Mouse (Mus musculus) stomach, embryonic 14.5 days (tissue): ENCODE data around the gene Hspd1. TPM values are rescaled to one million over a fixed set of nuclear protein-coding genes. Genes with fewer than 3 reads are reported as not detected.

Experiments
- ATAC-seq: fragments of 200-750 bp; cut with Nextera tagmentation; 2 replicates; pipeline ENCODE4 v1.8.0; 2017; ENCODE audit warnings: low read depth, moderate TSS enrichment; ENCODE audit not compliant: insufficient number of reproducible peaks, insufficient read depth, low FRiP score
- H3K27ac ChIP-seq: fragments of 300-500 bp; sonication (generic); 2 replicates; pipeline ENCODE4 v1.5.1; 2014; ENCODE audit warnings: mild to moderate bottlenecking, low read length, moderate library complexity, mixed read lengths
- H3K27me3 ChIP-seq: fragments of 300-500 bp; sonication (generic); 2 replicates; pipeline ENCODE4 v1.6.1; 2014; ENCODE audit warnings: low read length, control low read depth, mixed read lengths; ENCODE audit not compliant: control insufficient read depth, insufficient read depth
- H3K36me3 ChIP-seq: fragments of 300-500 bp; sonication (generic); 2 replicates; pipeline ENCODE4 v1.6.1; 2014; ENCODE audit warnings: mild to moderate bottlenecking, control low read depth, low read length, moderate library complexity, mixed read lengths; ENCODE audit not compliant: control insufficient read depth, insufficient read depth
- H3K4me1 ChIP-seq: fragments of 300-500 bp; sonication (generic); 2 replicates; pipeline ENCODE4 v1.6.1; 2014; ENCODE audit warnings: low read length, control low read depth, mixed read lengths; ENCODE audit not compliant: control insufficient read depth, insufficient read depth
- H3K4me2 ChIP-seq: fragments of 300-500 bp; sonication (generic); replicated peaks from 2 replicates; pipeline ENCODE4 v1.6.1; 2014; ENCODE audit warnings: low read depth, low read length, control low read depth
- H3K4me3 ChIP-seq: fragments of 300-500 bp; sonication (generic); 2 replicates; pipeline ENCODE4 v1.5.1; 2014; ENCODE audit warnings: low read depth, low read length, control low read depth
- H3K9ac ChIP-seq: fragments of 300-500 bp; sonication (generic); replicated peaks from 2 replicates; pipeline ENCODE4 v1.6.1; 2014; ENCODE audit warnings: low read depth, mild to moderate bottlenecking, control low read depth, low read length, moderate library complexity, mixed read lengths
- H3K9me3 ChIP-seq: fragments of 300-500 bp; sonication (generic); 2 replicates; pipeline ENCODE4 v1.6.1; 2016; ENCODE audit warnings: low read depth, low read length, control low read depth; ENCODE audit not compliant: control insufficient read depth
- WGBS: fragments of 180-500 bp; shearing (Covaris S2); extraction: QIAGEN DNeasy Blood & Tissue Kit; methylation state at CpG from one replicate; pipeline ENCODE4 v1.1.7; 2014; 5-methylcytosine and 5-hydroxymethylcytosine counted together
- polyA plus RNA-seq: library from polyadenylated mRNA; unstranded; fragments of >200 nt; fragmentation: Nextera tagmentation; extraction: Ambion mirVana; gene quantifications from 2 replicates; pipeline ENCODE4 v1.2.1, GENCODE M21; 2014

The Hspd1 gene
- polyA plus RNA-seq, 1 experiment from 2014 or later: 298 TPM

- no peak for ATAC-seq
- no peaks in the 10 kb centered on the region; the same call in 1 of the 2 replicates for H3K36me3 ChIP-seq
- 82% methylated on average over 5 of the region's 5 CpGs for WGBS
- H3K27ac ChIP-seq: no peak overlapping the region
- H3K4me3 ChIP-seq: no peak overlapping the region
- no peak overlapping the region for H3K9ac ChIP-seq
- no peaks in the 10 kb centered on the region for H3K27me3 ChIP-seq
- H3K9me3 ChIP-seq: no peaks in the 10 kb centered on the region
- H3K4me1 ChIP-seq: peaks cover 2% of the 10 kb centered on the region; the same call in 1 of the 2 replicates
- H3K4me2 ChIP-seq: no peak overlapping the region
Observed at GRCm38 (mm10) chr1:55055322-55056115, 32.5 kb downstream of the Hspd1 start.

- H3K4me1 ChIP-seq: peaks cover 2% of the 10 kb centered on the region; the same call in 1 of the 2 replicates
- peak overlapping the region; percentile 87 for H3K4me3 ChIP-seq
- H3K27me3 ChIP-seq: no peaks in the 10 kb centered on the region
- H3K4me2 ChIP-seq: peak overlapping the region; percentile 85
- H3K36me3 ChIP-seq: no peaks in the 10 kb centered on the region; the same call in 1 of the 2 replicates
- no peak overlapping the region for H3K27ac ChIP-seq
- peak overlapping the region; percentile 64 for H3K9ac ChIP-seq
- H3K9me3 ChIP-seq: no peaks in the 10 kb centered on the region
- ATAC-seq: no peak
- 67% methylated on average over 4 of the region's 4 CpGs for WGBS
Observed at GRCm38 (mm10) chr1:55053596-55053995, 34.4 kb downstream of the Hspd1 start.

- H3K4me1 ChIP-seq: peaks cover 2% of the 10 kb centered on the region; the same call in 1 of the 2 replicates
- under 1% methylated on average over 42 of the region's 42 CpGs for WGBS
- ATAC-seq: peak; percentile 69
- peak overlapping the region; percentile 64 for H3K9ac ChIP-seq
- no peaks in the 10 kb centered on the region for H3K36me3 ChIP-seq
- H3K27me3 ChIP-seq: no peaks in the 10 kb centered on the region
- peak overlapping the region; percentile 63 for H3K27ac ChIP-seq
- H3K4me3 ChIP-seq: peak overlapping the region; percentile 87
- no peaks in the 10 kb centered on the region for H3K9me3 ChIP-seq
- peak overlapping the region; percentile 85 for H3K4me2 ChIP-seq
Observed at GRCm38 (mm10) chr1:55053005-55053404, 35.0 kb downstream of the Hspd1 start.

- WGBS: under 1% methylated on average over 45 of the region's 46 CpGs
- peak; percentile 100 for ATAC-seq
- Histone ChIP-seq H3K9me3 (no peaks in the 10 kb centered on the region), H3K4me2 (peak within 1 kb of the TSS; percentile 85), H3K27ac (peak within 1 kb of the TSS; percentile 67), H3K9ac (peak within 1 kb of the TSS; percentile 64), H3K27me3 (no peaks in the 10 kb centered on the region), H3K4me3 (peak within 1 kb of the TSS; percentile 87), H3K36me3 (no peaks in the 10 kb centered on the region), H3K4me1 (peaks cover 2% of the 10 kb centered on the region; the same call in 1 of the 2 replicates)
Observed at GRCm38 (mm10) chr1:55052355-55052953, 35.6 kb downstream of the Hspd1 start, which contains the start of gene Coq10b. Coq10b (plus strand) TSS chr1:55052770.

GRCm38 (mm10) chr1:55051671-55052070 is 36.4 kb downstream of the Hspd1 start:
- no peak overlapping the region for H3K9ac ChIP-seq
- WGBS: 71% methylated on average over 3 of the region's 3 CpGs

GRCm38 (mm10) chr1:55048841-55049587 is 39.0 kb downstream of the Hspd1 start:
- no peak for ATAC-seq
- H3K9me3 ChIP-seq: no peaks in the 10 kb centered on the region
- no peak overlapping the region for H3K4me3 ChIP-seq
- H3K27ac ChIP-seq: no peak overlapping the region
- H3K27me3 ChIP-seq: no peaks in the 10 kb centered on the region
- peaks cover 2% of the 10 kb centered on the region; the same call in 1 of the 2 replicates for H3K4me1 ChIP-seq
- H3K9ac ChIP-seq: no peak overlapping the region
- WGBS: 59% methylated on average over 4 of the region's 4 CpGs
- H3K4me2 ChIP-seq: no peak overlapping the region
- H3K36me3 ChIP-seq: no peaks in the 10 kb centered on the region

More at GRCm38 (mm10) chr1:55051671-55052070, 36.4 kb downstream of the Hspd1 start:
- H3K4me1 ChIP-seq: peaks cover 2% of the 10 kb centered on the region; the same call in 1 of the 2 replicates
- peak overlapping the region; percentile 87; the same call in 1 of the 2 replicates for H3K4me3 ChIP-seq
- no peaks in the 10 kb centered on the region for H3K27me3 ChIP-seq
- no peak for ATAC-seq
- peak overlapping the region; percentile 85 for H3K4me2 ChIP-seq
- H3K36me3 ChIP-seq: no peaks in the 10 kb centered on the region
- H3K27ac ChIP-seq: no peak overlapping the region
- H3K9me3 ChIP-seq: no peaks in the 10 kb centered on the region

GRCm38 (mm10) chr1:55043164-55043563 is 44.9 kb downstream of the Hspd1 start:
- no peak overlapping the region for H3K4me2 ChIP-seq
- no peak overlapping the region for H3K9ac ChIP-seq
- H3K27me3 ChIP-seq: no peaks in the 10 kb centered on the region
- no peak overlapping the region for H3K27ac ChIP-seq
- no peak overlapping the region for H3K4me3 ChIP-seq
- no peaks in the 10 kb centered on the region for H3K36me3 ChIP-seq
- H3K4me1 ChIP-seq: no peaks in the 10 kb centered on the region
- ATAC-seq: no peak
- H3K9me3 ChIP-seq: peaks cover 6% of the 10 kb centered on the region; the same call in 1 of the 2 replicates
- 77% methylated on average over 3 of the region's 3 CpGs for WGBS

GRCm38 (mm10) chr1:55042246-55042645 is 45.8 kb downstream of the Hspd1 start:
- 44% methylated on average over 1 of the region's 1 CpGs for WGBS
- no peak for ATAC-seq
- no peaks in the 10 kb centered on the region for H3K4me1 ChIP-seq
- H3K4me2 ChIP-seq: no peak overlapping the region
- no peak overlapping the region for H3K4me3 ChIP-seq
- no peaks in the 10 kb centered on the region for H3K36me3 ChIP-seq
- no peak overlapping the region for H3K27ac ChIP-seq
- H3K9ac ChIP-seq: no peak overlapping the region
- H3K9me3 ChIP-seq: peaks cover 6% of the 10 kb centered on the region; the same call in 1 of the 2 replicates
- H3K27me3 ChIP-seq: no peaks in the 10 kb centered on the region
